Mouse (Mus musculus) forelimb bud, embryonic 11.5 days (tissue): ENCODE data around the gene Elf1.
"Not testable (repeated sequence)": the region's sequence is repeated elsewhere in the genome, so short reads cannot be mapped to it uniquely, and the experiment has no call there.

Experiments
- DNase-seq: peaks from one replicate; pipeline ENCODE4 v3.0.0-alpha.2; 2012; ENCODE audit warnings: low read depth, low spot score

Gene Elf1

GRCm38 (mm10) chr14:79521056-79521455 lies 40.1 kb downstream of the Elf1 start:
- DNase-seq, result no peak

GRCm38 (mm10) chr14:79521471-79522117 lies 40.6 kb downstream of the Elf1 start:
- DNase-seq, result no peak

GRCm38 (mm10) chr14:79522387-79522786 lies 41.4 kb downstream of the Elf1 start:
- no peak for DNase-seq

- DNase-seq, result not testable (repeated sequence)
Observed at GRCm38 (mm10) chr14:79526106-79526505, 45.1 kb downstream of the Elf1 start.

GRCm38 (mm10) chr14:79527704-79528103 lies 46.7 kb downstream of the Elf1 start:
- DNase-seq, result peak; percentile 43

GRCm38 (mm10) chr14:79529581-79530554 lies 48.9 kb downstream of the Elf1 start:
- no peak for DNase-seq

- DNase-seq, result no peak
Observed at GRCm38 (mm10) chr14:79530761-79531160, 49.8 kb downstream of the Elf1 start.

GRCm38 (mm10) chr14:79532036-79532776 lies 51.2 kb downstream of the Elf1 start:
- DNase-seq, result no peak

- no peak for DNase-seq
Observed at GRCm38 (mm10) chr14:79533350-79533749, 52.4 kb downstream of the Elf1 start.

GRCm38 (mm10) chr14:79534206-79534605 lies 53.2 kb downstream of the Elf1 start:
- DNase-seq, result no peak

GRCm38 (mm10) chr14:79534656-79535055 lies 53.7 kb downstream of the Elf1 start:
- DNase-seq, result not testable (repeated sequence)

- DNase-seq, result no peak
Observed at GRCm38 (mm10) chr14:79535318-79535717, 54.3 kb downstream of the Elf1 start.

GRCm38 (mm10) chr14:79536011-79536410 lies 55.0 kb downstream of the Elf1 start:
- no peak for DNase-seq

- no peak for DNase-seq
Observed at GRCm38 (mm10) chr14:79536837-79537236, 55.8 kb downstream of the Elf1 start.

- no peak for DNase-seq
Observed at GRCm38 (mm10) chr14:79537463-79537862, 56.5 kb downstream of the Elf1 start.

GRCm38 (mm10) chr14:79537921-79538320 lies 56.9 kb downstream of the Elf1 start:
- DNase-seq, result no peak

- DNase-seq, result no peak
Observed at GRCm38 (mm10) chr14:79541606-79542005, 60.6 kb downstream of the Elf1 start.

- DNase-seq, result no peak
Observed at GRCm38 (mm10) chr14:79549343-79549742, 68.3 kb downstream of the Elf1 start.

GRCm38 (mm10) chr14:79551929-79552328 lies 70.9 kb downstream of the Elf1 start:
- DNase-seq, result no peak

- DNase-seq, result no peak
Observed at GRCm38 (mm10) chr14:79552854-79553253, 71.9 kb downstream of the Elf1 start.

- no peak for DNase-seq
Observed at GRCm38 (mm10) chr14:79557796-79558195, 76.8 kb downstream of the Elf1 start.

GRCm38 (mm10) chr14:79562745-79563144 lies 81.8 kb downstream of the Elf1 start:
- peak; percentile 35 for DNase-seq
